Mouse (Mus musculus): ENCODE data around the gene Llgl2.

Gene Llgl2

GRCm38 (mm10) chr11:115823774-115824740 lies at the start of gene Llgl2:
Gene Llgl2 (plus strand): TSS chr11:115824049.
- peak; percentile 82 to 89 for DNase-seq

DNA sequence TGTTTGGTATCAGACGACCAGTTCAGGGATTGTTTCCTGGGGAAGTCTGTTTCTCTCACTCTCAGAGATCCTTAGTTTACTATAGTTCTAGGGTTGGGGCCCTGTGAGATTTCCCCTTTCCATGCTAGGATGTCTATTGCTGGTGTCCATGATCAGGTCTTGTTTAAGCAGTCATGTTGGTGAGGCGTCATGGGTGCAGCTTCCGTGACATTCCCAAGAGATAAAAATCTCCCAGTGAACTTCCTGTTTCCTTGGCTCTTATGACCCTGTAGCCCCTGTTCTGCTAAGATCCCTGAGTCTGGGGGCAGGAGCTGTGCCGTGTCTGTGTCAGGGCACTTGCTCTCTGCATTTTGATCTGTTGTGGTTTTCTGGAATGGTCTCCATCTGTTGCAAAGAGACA lies 49.2 kb upstream of the Llgl2 start:
- no peak for DNase-seq

- no peak for DNase-seq
Observed at GRCm38 (mm10) chr11:115775821-115776665, 47.8 kb upstream of the Llgl2 start.

DNA sequence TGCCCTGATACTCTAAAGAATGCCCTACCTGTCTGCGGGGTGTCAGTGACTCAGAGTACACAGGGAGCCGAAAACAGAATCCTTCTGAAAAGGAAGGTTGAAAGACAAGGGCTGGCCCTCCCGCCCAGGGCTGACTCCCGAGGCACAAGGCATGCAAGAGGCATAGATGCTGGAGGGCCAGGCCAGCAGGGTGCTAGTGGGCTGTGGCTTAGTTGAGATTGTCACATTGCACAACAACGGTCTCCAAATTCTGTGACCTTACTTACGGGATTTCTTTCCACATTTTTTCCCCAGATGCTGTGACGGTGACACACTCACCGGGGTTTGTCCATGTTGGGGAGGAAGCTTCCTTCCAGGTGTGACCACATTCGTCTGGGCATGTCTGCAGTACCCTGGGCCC lies 46.9 kb upstream of the Llgl2 start:
- no peak for DNase-seq

GRCm38 (mm10) chr11:115777487-115778335 lies 46.1 kb upstream of the Llgl2 start:
- DNase-seq = no peak

DNA sequence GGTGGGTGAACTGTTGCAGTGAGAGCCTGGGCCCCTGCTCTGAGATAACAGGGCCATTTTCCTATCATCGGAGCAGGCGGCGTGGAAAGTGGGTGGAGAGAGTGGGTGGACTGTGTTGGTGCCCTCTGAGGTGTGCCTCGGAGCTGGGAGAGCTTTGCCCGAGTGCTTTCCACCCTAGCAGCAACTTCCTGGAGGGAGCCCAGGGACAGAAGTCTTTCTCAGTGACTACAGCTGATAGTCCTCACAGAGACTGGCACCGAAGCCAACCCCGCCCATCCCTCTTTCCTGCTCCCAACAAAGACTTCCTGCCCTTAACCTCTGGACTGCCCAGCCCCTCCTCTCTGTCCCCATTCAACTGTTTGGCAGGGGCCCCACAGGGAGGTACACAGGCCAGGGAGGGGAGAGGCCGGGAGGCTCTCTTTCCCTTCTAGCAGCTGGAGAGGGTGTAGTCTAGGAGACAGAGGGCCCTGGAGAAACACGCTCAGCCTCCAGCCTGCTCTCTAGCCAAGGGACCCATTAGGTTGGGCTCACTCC lies 44.7 kb upstream of the Llgl2 start:
- peak; percentile 18 to 40 for DNase-seq

DNA sequence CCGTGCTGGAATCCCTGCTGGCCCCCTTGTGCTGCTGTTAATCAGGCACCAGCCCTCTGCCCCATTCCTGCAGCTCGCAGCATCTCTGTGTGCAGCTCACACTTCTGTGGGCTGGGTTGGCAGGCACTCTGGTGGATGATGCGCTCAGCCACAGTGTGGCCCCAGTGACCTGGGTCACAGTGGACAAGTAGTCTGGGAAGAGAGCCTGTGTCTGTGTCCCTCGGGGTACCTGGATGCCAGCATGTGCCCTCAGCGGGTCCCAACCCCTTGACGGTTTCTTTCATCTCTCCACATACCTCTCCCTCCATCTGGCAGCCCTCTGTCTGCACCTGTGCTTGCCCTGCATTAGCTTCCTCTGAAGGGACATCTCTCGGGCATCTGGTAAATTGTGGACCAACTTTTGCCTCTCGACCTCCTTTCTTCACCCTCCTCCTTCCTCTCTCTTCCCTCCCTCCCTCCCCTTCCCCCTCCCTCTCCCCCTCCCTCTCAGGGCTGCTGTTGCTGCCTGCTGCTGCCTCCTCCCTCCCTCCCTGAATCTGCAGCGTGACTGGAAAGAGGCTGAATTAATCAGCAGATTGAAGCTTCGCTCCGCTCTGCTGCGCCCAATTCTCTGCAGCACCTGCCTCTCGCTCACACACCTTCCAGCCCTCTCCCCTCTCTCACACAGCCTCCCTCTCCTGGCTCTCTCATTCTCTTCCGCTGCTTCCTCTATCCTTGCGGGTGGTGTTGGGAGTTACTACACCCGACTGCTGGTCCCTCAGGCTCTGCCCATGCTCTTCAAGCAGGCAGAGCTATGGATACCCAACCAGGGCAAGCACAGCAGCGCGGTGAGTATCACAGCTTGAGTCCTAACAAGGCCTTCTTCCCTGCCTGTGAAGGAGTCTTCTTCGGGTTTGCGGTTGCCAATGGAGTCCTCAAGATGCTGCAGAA lies 43.4 kb upstream of the Llgl2 start:
- no peak for DNase-seq

DNA sequence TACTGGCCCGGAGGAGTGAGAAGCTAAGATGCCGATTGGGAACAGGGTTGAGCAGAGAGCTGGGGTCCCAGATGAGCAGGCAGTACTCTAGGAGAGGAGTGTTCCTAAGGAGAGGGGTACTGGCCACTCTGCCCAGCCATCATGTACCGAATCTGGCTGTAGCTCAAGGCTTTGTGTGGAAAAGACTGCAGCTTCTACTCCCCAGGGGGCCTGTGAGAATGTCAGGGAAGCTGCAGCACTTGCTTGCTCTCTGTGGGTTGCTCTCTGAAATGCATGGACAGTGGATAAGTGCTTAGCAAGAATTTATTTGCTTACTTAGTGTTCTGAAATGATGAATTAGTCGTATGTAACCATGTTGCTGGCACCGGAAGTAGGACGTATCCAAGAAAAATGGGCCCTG lies 37.4 kb upstream of the Llgl2 start:
- no peak for DNase-seq

- no peak for DNase-seq
Observed at GRCm38 (mm10) chr11:115789787-115790186, 34.1 kb upstream of the Llgl2 start.

GRCm38 (mm10) chr11:115791919-115792318 lies 31.9 kb upstream of the Llgl2 start:
- no peak for DNase-seq

DNA sequence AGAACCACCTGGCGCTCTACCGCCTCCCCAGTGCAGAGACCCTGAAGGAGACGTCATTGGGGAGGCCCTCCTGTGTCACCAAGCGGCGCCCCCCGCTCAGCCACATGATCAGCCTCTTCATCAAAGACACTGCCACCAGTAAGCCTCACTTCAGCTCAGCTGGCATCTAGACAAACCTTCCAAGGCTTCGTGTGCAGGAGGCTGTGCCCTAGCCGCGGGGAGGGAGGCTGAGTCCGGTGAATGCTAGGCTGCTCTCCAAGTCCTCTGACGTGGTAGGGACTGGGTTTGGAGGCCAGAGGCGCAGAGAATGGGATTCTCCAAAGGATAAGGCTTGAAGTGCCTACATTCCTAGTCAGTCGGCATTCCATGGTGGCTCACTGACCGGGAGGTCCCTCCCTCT lies 31.5 kb upstream of the Llgl2 start:
- no peak for DNase-seq

GRCm38 (mm10) chr11:115796898-115797297 lies 27.0 kb upstream of the Llgl2 start:
- DNase-seq = no peak

GRCm38 (mm10) chr11:115797665-115798064 lies 26.2 kb upstream of the Llgl2 start:
- DNase-seq = no peak

GRCm38 (mm10) chr11:115800981-115801380 lies 22.9 kb upstream of the Llgl2 start:
- DNase-seq = no peak

- no peak for DNase-seq
Observed at GRCm38 (mm10) chr11:115803072-115803709, 20.7 kb upstream of the Llgl2 start.

GRCm38 (mm10) chr11:115805005-115805404 lies 18.8 kb upstream of the Llgl2 start:
- no peak for DNase-seq

DNA sequence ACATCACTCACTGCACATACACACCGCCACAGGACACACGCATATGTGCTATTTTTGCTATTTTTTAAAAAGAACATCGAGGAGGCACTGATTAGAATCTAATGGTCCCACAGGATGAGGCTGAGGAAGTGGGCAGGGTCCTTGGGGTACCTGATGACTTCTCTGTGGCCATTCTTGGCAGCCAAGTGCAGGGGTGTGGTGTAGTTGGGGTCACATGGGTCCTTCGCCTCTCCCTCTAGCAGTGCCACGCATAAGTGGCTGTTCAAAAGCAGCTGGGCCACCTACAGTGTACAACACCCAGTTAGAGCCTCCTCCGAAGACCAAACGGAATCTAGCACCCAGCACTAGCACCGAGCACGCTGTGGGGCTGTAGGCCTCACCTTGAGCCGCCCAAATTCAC lies 17.7 kb upstream of the Llgl2 start:
- DNase-seq = no peak

- no peak for DNase-seq
Observed at GRCm38 (mm10) chr11:115807306-115807705, 16.5 kb upstream of the Llgl2 start.

- DNase-seq = no peak
Observed at GRCm38 (mm10) chr11:115807971-115808370, 15.9 kb upstream of the Llgl2 start.

DNA sequence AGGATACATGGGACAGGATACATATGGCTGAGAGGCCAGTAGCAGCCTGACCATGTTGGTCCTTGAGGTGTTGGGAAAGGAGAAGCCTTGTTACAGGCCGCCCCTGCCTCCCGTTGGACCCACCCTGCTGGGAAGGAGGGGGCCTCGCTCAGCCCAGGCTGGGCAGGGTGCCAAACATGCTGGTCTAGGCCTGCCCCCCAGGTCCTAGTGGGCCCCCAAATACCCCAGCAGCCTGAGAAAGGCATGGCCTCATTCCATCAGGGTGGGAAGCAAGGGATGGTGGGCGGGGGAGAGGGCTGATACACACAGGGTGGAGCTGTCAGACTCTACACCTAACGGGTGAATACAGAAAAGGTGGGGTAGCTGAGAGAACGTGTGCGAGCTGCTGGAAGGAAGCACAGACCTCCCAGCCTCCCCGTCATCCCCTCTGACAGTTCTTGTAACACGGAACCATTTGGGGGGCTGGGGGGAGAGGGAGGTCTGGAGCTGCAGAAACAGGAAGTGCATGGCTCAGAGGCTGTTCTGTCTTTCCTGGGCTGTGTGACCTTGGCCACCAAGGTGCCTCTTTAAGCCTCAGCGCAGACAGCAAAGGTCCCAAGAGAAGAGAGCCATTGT lies 15.0 kb upstream of the Llgl2 start:
- no peak for DNase-seq
